Mouse (Mus musculus): Measurements from ENCODE around the gene Rheb.
"Not testable (repeated sequence)": the region's sequence is repeated elsewhere in the genome, so short reads cannot be mapped to it uniquely, and the experiment has no call there.

Rheb gene

GRCm38 (mm10) chr5:24792961-24793360 is 49.5 kb downstream of the Rheb start:
- no peak for DNase-seq (ENCODE audit: low spot score in 2 of 2)

GRCm38 (mm10) chr5:24782957-24783356 is 59.5 kb downstream of the Rheb start:
- no peak for DNase-seq (ENCODE audit: low spot score in 2 of 2)

- no peak for DNase-seq (ENCODE audit: low spot score in 2 of 2)
Measured at GRCm38 (mm10) chr5:24781048-24781447, 61.4 kb downstream of the Rheb start.

GRCm38 (mm10) chr5:24779881-24780512 is 62.4 kb downstream of the Rheb start:
- DNase-seq (ENCODE audit: low spot score in 2 of 2): peak; percentile 29 to 37

- no peak for DNase-seq (ENCODE audit: low spot score in 2 of 2)
Measured at GRCm38 (mm10) chr5:24779321-24779720, 63.1 kb downstream of the Rheb start.

- no peak for DNase-seq (ENCODE audit: low spot score in 2 of 2)
Measured at GRCm38 (mm10) chr5:24778843-24779140, 63.6 kb downstream of the Rheb start.

GRCm38 (mm10) chr5:24778082-24778842 is 64.2 kb downstream of the Rheb start:
- no peak for DNase-seq (ENCODE audit: low spot score in 2 of 2)

GRCm38 (mm10) chr5:24776681-24777080 is 65.7 kb downstream of the Rheb start:
- DNase-seq (ENCODE audit: low spot score in 2 of 2): no peak

- not testable (repeated sequence) for DNase-seq (ENCODE audit: low spot score in 2 of 2)
Measured at GRCm38 (mm10) chr5:24774549-24774948, 67.9 kb downstream of the Rheb start.

- DNase-seq (ENCODE audit: low spot score in 2 of 2): no peak
Measured at GRCm38 (mm10) chr5:24757816-24758215, 84.6 kb downstream of the Rheb start, which contains the start of gene Crygn. TSS of gene Crygn (minus strand) at chr5:24758008.

GRCm38 (mm10) chr5:24756931-24757330 is 85.5 kb downstream of the Rheb start:
- no peak for DNase-seq (ENCODE audit: low spot score in 2 of 2)

Measured in heart, adult 9 months (tissue).